Mouse (Mus musculus): ENCODE results near the gene Hist1h2bj.
A peak's percentile ranks its signal among the peaks of the same experiment; 100 is the strongest.

GRCm38 (mm10) chr13:22001823-22002222 is 41.2 kb upstream of the Hist1h2bj start:
- TF ChIP-seq POLR2A (IDR thresholded peaks at IDR 0.05; ENCODE audit: control insufficient read depth in 1 of 2, insufficient read depth in 1 of 2, low read depth in 1 of 2, low read length in 2 of 2, poor library complexity in 1 of 2): 0 out of 4 replicates have a peak, but pooled peaks of 1 of the 2 experiments have one; percentile 16
- no peak for TF ChIP-seq GATA1 (IDR thresholded peaks at IDR 0.05; ENCODE audit: low read depth, low read length)
- TF ChIP-seq ZNF384 (IDR thresholded peaks at IDR 0.05; ENCODE audit: low read depth, low read length): no peak

Measured in MEL (cell line).